Mouse (Mus musculus): ENCODE results near the gene Gm49601.

GRCm38 (mm10) chr16:18629390-18630231 is 3.4 kb upstream of the Gm49601 start, which contains the start of gene Sept5:
- TF ChIP-seq POLR2A (IDR thresholded peaks at IDR 0.05; ENCODE audit: borderline replicate concordance, insufficient read depth, low read length), result peak; percentile 50; the same call in 1 of the 2 replicates
- TF ChIP-seq CTCF (IDR thresholded peaks at IDR 0.05; ENCODE audit: borderline replicate concordance, insufficient read depth, low read depth, low read length), result no peak

Measured in cerebellum, adult 2 months (tissue).